Mouse (Mus musculus) stomach, embryonic 15.5 days (tissue): ENCODE results near the gene Ttc3. TPM values are rescaled to one million over a fixed set of nuclear protein-coding genes. Genes with fewer than 3 reads are reported as not detected.
A peak's percentile ranks its signal among the peaks of the same experiment; 100 is the strongest.
"Not testable (repeated sequence)": the region's sequence is repeated elsewhere in the genome, so short reads cannot be mapped to it uniquely, and the experiment has no call there.

Source experiments
- ATAC-seq: fragments of 200-750 bp; cut with Nextera tagmentation; 2 replicates; pipeline ENCODE4 v1.8.0; 2017; ENCODE audit warnings: low read depth, moderate number of reproducible peaks, moderate TSS enrichment; ENCODE audit not compliant: insufficient read depth, low FRiP score
- H3K27ac ChIP-seq: fragments of 300-500 bp; sonication (generic); 2 replicates; pipeline ENCODE4 v1.5.1; 2015; ENCODE audit warnings: mild to moderate bottlenecking, inconsistent platforms
- H3K27me3 ChIP-seq: fragments of 300-500 bp; sonication (generic); replicated peaks from 2 replicates; pipeline ENCODE4 v1.6.1; 2015; ENCODE audit warnings: inconsistent platforms
- H3K36me3 ChIP-seq: fragments of 300-500 bp; sonication (generic); 2 replicates; pipeline ENCODE4 v1.6.1; 2015; ENCODE audit warnings: inconsistent platforms
- H3K4me1 ChIP-seq: fragments of 300-500 bp; sonication (generic); 2 replicates; pipeline ENCODE4 v1.6.1; 2015; ENCODE audit warnings: inconsistent platforms
- H3K4me2 ChIP-seq: fragments of 300-500 bp; sonication (generic); 2 replicates; pipeline ENCODE4 v1.6.1; 2015; ENCODE audit warnings: mild to moderate bottlenecking, inconsistent platforms
- H3K4me3 ChIP-seq: fragments of 300-500 bp; sonication (generic); replicated peaks from 2 replicates; pipeline ENCODE4 v1.5.1; 2015; ENCODE audit warnings: inconsistent platforms
- H3K9ac ChIP-seq: fragments of 300-500 bp; sonication (generic); 2 replicates; pipeline ENCODE4 v1.6.1; 2015; ENCODE audit warnings: inconsistent platforms
- H3K9me3 ChIP-seq: fragments of 300-500 bp; sonication (generic); 2 replicates; pipeline ENCODE4 v1.6.1; 2016; ENCODE audit warnings: inconsistent platforms
- WGBS: fragments of 180-500 bp; shearing (Covaris S2); methylation state at CpG from one replicate; pipeline ENCODE4 v1.1.7; 2015; 5-methylcytosine and 5-hydroxymethylcytosine counted together
- polyA plus RNA-seq: library from polyadenylated mRNA; unstranded; fragments of >200 nt; fragmentation: Nextera tagmentation; extraction: Ambion mirVana; gene quantifications from 2 replicates; pipeline ENCODE4 v1.2.1, GENCODE M21; 2015

Gene Ttc3
- polyA plus RNA-seq: 177 and 183 TPM in 2 replicates

DNA sequence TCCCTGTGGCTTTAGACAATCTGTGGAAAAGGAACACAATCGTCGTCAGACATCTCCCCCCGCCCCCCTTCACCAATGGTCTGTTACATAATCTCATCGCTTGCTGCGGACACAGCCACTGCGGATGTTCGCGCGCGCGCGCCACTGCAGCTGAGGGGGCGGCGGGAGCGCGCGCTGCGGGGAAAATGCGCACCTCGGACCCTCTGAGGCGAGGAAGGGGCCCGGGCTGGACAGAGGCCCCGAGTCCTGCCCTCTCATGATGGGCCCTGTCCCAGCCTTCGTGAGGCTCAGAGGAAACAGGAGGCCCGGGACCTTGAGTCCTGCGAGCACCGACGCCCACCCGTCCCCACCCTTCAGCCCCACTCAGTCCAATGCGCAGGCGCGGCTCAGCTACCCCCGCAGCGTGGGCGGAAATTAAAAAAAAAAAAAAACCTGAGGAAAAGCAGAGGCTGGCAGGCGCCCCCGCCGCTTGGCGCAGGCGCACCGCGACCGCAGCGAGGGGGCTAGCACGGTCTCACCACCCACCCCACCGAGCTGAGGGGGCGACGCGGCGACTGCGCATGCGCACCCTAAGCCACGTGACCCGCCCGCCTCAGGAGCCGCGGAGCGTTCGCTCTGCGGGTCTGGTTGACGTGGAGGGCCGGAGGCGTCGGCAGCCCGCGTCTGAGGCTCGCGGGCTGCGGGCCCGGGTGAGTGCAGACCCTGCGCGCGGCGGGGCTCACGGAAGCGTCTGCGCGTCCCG is at the start of gene Ttc3:
TSS of gene Ttc3 (plus strand) at position 446 of the 742 bp plus-strand sequence.
- peak within 1 kb of the TSS; percentile 93 for H3K4me3 ChIP-seq
- no peaks in the 10 kb centered on the region for H3K9me3 ChIP-seq
- H3K36me3 ChIP-seq: no peaks in the 10 kb centered on the region
- under 1% methylated on average over 78 of the region's 79 CpGs for WGBS
- peak within 1 kb of the TSS; percentile 98 for H3K27ac ChIP-seq
- H3K4me2 ChIP-seq: peak within 1 kb of the TSS; percentile 66
- peak within 1 kb of the TSS; percentile 94 for H3K9ac ChIP-seq
- peak; percentile 82 for ATAC-seq
- H3K4me1 ChIP-seq: peaks cover 7% of the 10 kb centered on the region; the same call in 1 of the 2 replicates
- no peaks in the 10 kb centered on the region for H3K27me3 ChIP-seq

DNA sequence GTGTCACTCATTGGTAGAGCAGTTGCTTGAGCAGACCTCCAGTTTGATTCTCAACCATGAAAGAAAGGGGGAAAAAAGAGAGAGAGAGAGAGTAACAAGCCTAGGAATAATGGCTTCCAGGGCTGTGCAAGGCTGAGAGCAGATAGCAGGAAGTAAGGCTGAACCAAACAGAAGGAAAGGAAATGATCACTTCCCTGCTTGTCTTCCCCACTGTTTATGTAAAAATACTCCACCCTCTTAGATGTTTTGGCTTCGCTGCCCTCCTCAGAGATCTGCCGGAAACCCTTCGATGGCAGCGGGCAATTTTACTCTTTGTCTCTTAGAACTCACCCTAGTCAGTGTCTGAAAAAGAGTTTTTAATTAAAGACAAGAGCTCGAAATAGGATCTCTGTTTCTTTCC is 46.7 kb upstream of the Ttc3 start:
- H3K4me2 ChIP-seq: no peak overlapping the region
- H3K27ac ChIP-seq: no peak overlapping the region
- H3K36me3 ChIP-seq: no peaks in the 10 kb centered on the region
- 55% methylated on average over 5 of the region's 5 CpGs for WGBS
- peaks cover 3% of the 10 kb centered on the region; the same call in 1 of the 2 replicates for H3K4me1 ChIP-seq
- no peak overlapping the region for H3K9ac ChIP-seq
- ATAC-seq: no peak
- no peak overlapping the region for H3K4me3 ChIP-seq
- H3K27me3 ChIP-seq: no peaks in the 10 kb centered on the region
- H3K9me3 ChIP-seq: no peaks in the 10 kb centered on the region

DNA sequence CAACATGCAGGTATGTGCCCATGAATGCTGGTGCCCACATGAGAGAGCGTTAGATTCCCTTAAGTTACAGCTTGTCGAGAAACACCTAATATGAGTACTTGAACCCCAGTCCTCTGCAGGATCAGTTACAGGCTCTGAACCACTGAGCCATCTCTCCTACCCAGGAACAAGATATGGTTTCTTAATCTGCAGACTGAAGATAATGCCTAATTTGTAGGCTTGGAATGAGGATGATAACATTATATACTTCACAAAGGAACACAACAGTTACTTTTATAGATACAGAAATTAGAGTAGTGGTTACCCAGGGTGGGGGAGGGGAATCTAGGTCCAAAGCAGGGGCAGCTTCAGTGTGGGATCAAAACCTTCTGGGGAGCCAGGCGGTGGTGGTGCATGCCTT is 44.4 kb upstream of the Ttc3 start:
- no peak overlapping the region for H3K9ac ChIP-seq
- no peak overlapping the region for H3K4me3 ChIP-seq
- H3K4me1 ChIP-seq: peaks cover 3% of the 10 kb centered on the region; the same call in 1 of the 2 replicates
- no peak overlapping the region for H3K27ac ChIP-seq
- H3K4me2 ChIP-seq: no peak overlapping the region
- no peaks in the 10 kb centered on the region for H3K27me3 ChIP-seq
- no peaks in the 10 kb centered on the region for H3K36me3 ChIP-seq
- no peaks in the 10 kb centered on the region for H3K9me3 ChIP-seq
- no peak for ATAC-seq
- WGBS: 84% methylated on average over 3 of the region's 3 CpGs

DNA sequence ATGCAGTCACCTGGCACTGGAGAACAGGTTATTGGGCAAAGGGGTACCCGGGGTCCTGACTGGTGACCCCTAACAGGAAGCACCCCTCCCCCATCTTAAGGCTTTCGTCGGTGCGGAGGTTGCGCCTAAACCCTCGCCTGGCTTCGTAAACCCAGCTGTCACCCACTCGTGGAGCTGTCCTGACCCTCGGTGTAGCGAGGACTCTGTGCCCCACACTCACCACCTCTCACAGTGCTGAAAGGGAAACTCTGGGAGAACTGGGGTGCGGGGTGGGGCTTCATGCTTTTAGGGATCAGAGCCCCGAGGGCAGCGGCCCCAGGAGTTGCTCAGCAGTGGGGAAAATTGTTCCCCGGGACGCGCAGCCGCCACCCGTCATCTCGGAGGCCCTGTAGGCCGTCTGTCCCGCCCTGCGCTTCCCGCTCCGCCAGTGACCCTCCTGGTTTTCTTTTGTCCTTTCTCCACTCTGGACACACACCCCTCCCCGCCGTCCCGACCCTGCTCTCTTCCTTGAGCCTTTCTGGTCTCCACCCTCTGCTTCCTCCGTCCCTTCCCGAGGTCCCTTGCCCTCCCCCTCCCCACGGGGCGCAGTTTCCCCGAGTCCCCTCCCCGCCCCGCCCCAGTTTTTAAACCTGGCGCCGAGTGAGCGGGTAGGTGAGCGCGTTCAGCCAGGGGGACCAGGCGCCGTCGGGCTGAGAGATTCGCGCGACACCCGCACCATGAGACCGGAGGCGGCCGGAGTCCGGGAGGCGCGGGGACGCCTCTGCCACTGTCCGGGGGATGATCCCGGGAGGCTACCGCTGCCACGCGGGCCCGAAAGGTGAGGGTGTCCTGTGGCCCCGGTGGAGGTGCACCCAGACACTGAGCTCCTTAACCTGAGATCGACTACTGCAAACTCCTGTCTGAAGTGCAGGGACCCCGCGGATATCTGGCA is 42.4 kb upstream of the Ttc3 start, which contains the start of gene Ripply3:
TSS of gene Ripply3 (plus strand) at position 640 of the 931 bp plus-strand sequence.
- Histone ChIP-seq H3K27me3 (no peaks in the 10 kb centered on the region), H3K4me3 (peak within 1 kb of the TSS; percentile 57), H3K27ac (no peak within 1 kb of the TSS), H3K9ac (peak within 1 kb of the TSS; percentile 44), H3K36me3 (no peaks in the 10 kb centered on the region), H3K4me2 (peak within 1 kb of the TSS; percentile 95), H3K9me3 (no peaks in the 10 kb centered on the region), H3K4me1 (peaks cover 3% of the 10 kb centered on the region; the same call in 1 of the 2 replicates)
- ATAC-seq: peak; percentile 59; the same call in 1 of the 2 replicates
- WGBS: 2% methylated on average over 59 of the region's 63 CpGs

DNA sequence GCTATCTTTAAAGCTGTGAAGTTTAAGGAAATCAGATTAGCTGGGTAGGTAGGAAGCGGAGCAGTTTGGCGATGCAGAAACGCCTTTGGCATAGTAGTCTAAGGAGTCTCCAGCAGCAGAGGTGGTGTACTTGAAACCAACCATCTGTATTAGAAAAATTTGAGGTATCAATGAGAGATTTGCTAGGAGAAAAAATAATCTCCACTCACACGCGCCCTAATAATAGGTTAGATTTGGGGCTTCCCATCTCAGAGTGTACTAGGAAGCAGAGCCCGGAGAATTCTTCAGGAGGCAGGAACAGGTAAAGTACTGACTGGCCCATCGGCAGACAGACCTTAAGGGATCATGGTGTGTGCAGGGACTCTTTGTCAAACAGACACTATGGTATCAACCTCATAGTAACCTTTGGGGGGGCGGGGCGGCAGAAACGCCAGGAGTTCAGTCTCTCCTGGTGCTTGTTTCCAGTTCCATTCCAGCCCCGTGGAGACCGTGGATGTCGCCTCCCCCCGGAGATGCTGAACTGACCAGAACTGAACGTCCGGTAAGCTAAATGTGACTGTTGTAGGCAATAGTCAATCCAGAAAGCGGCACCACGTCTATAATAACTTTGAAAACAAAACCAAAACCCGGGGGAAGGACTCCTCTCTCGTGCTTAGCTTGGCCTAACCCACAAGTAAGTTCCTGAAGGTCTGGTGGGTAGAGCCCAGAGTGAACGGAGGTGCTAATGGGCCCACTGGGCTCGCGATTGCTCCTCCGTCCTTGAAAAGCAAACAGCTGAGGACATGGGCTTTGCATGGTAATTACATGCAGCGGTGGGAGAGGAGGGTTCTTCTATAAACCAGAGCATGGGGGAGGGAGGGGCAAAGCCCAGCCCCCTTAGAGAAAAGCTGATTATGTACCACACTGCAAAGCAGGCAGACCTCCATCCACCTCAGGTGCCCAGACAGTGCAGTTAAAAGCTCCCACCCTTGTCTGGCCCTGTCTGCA is 41.2 kb upstream of the Ttc3 start:
- Histone ChIP-seq H3K4me2 (peak overlapping the region; percentile 95), H3K27me3 (no peaks in the 10 kb centered on the region), H3K27ac (no peak overlapping the region), H3K36me3 (no peaks in the 10 kb centered on the region), H3K4me1 (peaks cover 3% of the 10 kb centered on the region; the same call in 1 of the 2 replicates), H3K4me3 (peak overlapping the region; percentile 57), H3K9ac (0 out of 2 replicates have a peak overlapping the region, but pooled peaks have one; percentile 44), H3K9me3 (no peaks in the 10 kb centered on the region)
- 19% methylated on average over 25 of the region's 25 CpGs for WGBS
- no peak for ATAC-seq

DNA sequence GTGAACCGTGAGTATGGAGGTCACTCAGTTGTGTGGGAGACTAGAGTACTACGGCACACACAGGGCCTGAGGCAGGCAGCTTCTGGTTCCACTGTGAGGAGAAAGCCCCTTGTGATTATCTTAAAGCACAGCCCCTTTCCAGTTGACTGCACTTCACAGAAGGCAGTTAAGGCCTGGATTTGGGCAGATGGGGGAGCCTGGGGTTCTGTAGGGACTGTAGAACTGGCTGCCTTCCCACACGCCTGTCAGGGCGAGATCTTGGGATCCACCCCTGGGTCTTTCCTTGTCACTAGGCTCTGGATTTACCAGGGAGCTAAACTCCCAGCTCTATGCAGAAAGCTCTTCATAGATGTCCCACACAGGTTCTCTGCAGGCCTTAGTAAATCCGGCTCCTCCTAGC is 40.0 kb upstream of the Ttc3 start:
- H3K4me1 ChIP-seq: peaks cover 3% of the 10 kb centered on the region; the same call in 1 of the 2 replicates
- no peak overlapping the region for H3K27ac ChIP-seq
- no peak for ATAC-seq
- no peaks in the 10 kb centered on the region for H3K27me3 ChIP-seq
- H3K4me3 ChIP-seq: no peak overlapping the region
- no peaks in the 10 kb centered on the region for H3K9me3 ChIP-seq
- no peak overlapping the region for H3K9ac ChIP-seq
- H3K4me2 ChIP-seq: no peak overlapping the region
- H3K36me3 ChIP-seq: no peaks in the 10 kb centered on the region
- 84% methylated on average over 5 of the region's 5 CpGs for WGBS

DNA sequence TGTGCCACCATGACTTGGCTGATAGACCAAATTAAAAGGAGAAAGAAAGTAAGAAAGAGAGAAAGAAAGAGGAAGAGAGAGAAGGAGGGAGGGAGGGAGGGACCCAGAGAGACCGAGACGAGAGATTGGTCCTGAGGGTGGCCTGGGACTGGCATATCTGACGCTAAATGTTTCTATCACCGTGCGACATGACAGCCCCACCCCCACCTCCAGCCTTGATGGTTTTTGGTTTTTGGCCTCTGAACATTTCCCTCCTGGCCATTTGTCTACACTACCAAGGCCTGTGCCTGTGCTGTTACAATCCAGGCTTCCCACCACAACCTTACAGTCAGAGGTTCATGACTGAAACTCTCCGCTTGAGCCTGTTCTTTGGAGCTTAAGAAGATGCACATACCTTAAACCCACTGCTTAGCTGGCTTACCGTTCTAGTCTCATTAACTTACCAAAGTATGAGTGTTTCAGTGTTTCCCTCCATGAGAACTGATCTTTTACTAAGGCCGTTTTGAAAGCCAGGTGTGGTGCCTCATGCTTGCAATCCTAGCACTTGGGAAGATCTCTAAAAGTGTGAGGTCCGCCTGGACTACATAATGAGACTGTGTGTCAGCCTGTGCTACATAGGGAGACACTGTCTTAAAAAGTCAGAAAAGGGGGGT is 39.1 kb upstream of the Ttc3 start:
- Histone ChIP-seq H3K9me3 (no peaks in the 10 kb centered on the region), H3K9ac (no peak overlapping the region), H3K27ac (no peak overlapping the region), H3K27me3 (no peaks in the 10 kb centered on the region), H3K4me3 (no peak overlapping the region), H3K4me2 (no peak overlapping the region), H3K36me3 (no peaks in the 10 kb centered on the region), H3K4me1 (peaks cover 3% of the 10 kb centered on the region; the same call in 1 of the 2 replicates)
- WGBS: 73% methylated on average over 9 of the region's 9 CpGs
- no peak for ATAC-seq

DNA sequence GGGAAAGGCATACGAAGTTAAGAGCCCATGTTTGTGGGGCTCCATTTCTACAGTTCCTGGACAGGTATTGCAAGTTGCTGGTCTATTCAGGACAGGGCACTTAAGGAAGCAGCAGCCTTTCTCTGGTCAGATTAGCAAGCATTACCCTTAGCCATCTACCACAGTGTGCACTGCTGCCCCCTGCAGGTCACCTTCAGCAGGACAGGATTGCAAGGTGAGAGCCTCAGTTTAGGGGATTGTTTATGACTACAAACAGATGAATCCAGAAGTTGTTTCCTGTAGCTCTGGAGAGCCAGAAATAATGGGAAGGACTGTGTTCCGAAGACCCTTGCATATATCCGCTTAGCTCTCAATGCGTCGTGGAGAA is 38.5 kb upstream of the Ttc3 start:
- no peak overlapping the region for H3K4me2 ChIP-seq
- no peak overlapping the region for H3K9ac ChIP-seq
- H3K9me3 ChIP-seq: no peaks in the 10 kb centered on the region
- 66% methylated on average over 5 of the region's 5 CpGs for WGBS
- no peak for ATAC-seq
- H3K4me3 ChIP-seq: no peak overlapping the region
- no peaks in the 10 kb centered on the region for H3K27me3 ChIP-seq
- peaks cover 3% of the 10 kb centered on the region; the same call in 1 of the 2 replicates for H3K4me1 ChIP-seq
- H3K27ac ChIP-seq: no peak overlapping the region
- H3K36me3 ChIP-seq: no peaks in the 10 kb centered on the region

DNA sequence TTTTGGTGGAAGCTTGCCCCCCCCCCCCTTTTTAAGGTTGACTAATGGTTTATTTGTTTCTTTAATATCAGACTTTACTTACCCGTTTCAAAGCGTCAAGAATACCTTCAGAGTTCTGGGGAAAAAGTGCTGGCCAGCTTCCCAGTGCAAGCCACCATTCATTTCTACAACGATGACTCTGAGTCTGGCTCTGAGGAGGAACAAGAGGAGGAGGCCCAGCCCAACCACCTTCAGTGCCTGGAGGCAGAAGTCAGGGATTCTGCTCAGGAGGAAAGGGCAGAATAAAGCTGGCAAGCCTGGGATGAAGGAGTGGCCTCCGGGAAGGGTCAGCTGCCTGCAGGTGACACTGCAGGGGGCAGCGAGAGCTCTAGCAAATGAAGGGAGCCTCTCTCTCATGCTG is 34.8 kb upstream of the Ttc3 start:
- no peak overlapping the region for H3K9ac ChIP-seq
- no peaks in the 10 kb centered on the region for H3K27me3 ChIP-seq
- no peak overlapping the region for H3K27ac ChIP-seq
- H3K4me2 ChIP-seq: no peak overlapping the region
- H3K4me3 ChIP-seq: no peak overlapping the region
- ATAC-seq: no peak
- no peaks in the 10 kb centered on the region for H3K4me1 ChIP-seq
- H3K36me3 ChIP-seq: no peaks in the 10 kb centered on the region
- WGBS: 36% methylated on average over 5 of the region's 5 CpGs
- no peaks in the 10 kb centered on the region for H3K9me3 ChIP-seq

DNA sequence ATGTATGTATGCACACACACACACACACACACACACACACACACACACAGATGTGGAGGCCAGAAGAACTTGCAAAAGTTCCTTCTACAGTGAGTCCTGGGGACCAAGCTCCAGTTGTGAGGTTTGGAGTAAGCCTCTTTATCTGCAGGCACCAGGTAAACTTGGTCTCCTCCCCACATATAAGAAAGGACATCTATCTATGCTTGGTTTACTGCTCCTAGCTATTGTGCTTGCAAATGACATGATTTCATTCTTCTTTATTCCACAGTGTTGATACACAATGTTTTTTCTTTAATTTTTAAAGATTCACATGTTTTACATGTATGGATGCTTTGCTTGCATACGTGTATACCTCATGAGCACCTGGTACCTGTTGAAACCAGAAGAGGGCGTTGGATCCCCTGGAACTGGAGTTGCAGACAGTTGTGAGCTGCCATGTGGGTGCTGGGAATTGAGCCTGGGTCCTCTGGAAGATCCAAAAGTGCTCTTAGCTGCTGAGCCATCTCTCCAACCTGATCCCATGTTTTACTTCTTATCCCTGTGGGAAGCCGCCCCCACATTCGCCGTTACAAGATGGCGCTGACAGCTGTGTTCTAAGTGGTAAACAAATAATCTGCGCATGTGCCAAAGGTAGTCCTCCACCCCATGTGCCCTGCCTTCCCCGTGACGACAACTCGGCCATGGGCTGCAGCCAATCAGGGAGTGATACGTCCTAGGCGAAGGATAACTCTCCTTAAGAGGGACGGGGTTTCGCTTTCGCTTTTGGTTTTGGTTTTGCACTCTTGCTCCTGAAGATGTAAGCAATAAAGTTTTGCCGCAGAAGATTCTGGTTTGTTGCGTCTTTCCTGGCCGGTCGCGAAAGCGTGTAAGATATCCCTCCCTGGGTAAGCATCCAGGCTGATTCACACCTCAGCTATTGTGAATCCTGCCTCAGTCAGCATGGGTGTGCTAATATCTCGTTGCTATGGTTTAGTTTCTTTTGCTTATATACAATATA is 31.0 kb upstream of the Ttc3 start:
- H3K4me2 ChIP-seq, H3K9ac ChIP-seq, H3K9me3 ChIP-seq, H3K4me3 ChIP-seq, H3K4me1 ChIP-seq, H3K36me3 ChIP-seq, H3K27me3 ChIP-seq, ATAC-seq, H3K27ac ChIP-seq: not testable (repeated sequence)
- WGBS: 93% methylated on average over 22 of the region's 22 CpGs
